ENCODE assay signal across 8 mouse cellular contexts in genomic region chr5:134675956-134676759, GRCm38 (mm10). TPM values are rescaled to one million over a fixed set of nuclear protein-coding genes. Genes with fewer than 3 reads are reported as not detected.
A peak's percentile ranks its signal among the peaks of the same experiment; 100 is the strongest.
DNase-seq lines count a peak whose midpoint lies in the region; ATAC-seq and TF ChIP-seq lines count a peak whose summit lies in the region.

No protein-coding gene starts in this region.

- ATAC-seq in hindbrain, embryonic 15.5 days (ENCODE audit: low FRiP score, low read depth) = peak; percentile 82

- peaks cover 37% of the 10 kb centered on the region for H3K4me1 ChIP-seq in hindbrain, embryonic 15.5 days (replicated peaks)

- H3K36me3 ChIP-seq in hindbrain, embryonic 15.5 days = peaks cover 15% of the 10 kb centered on the region

- H3K4me3 ChIP-seq in gastrocnemius, adult 2 months = peak overlapping the region; percentile 69
- H3K4me3 ChIP-seq in hindbrain, embryonic 15.5 days = peak overlapping the region; percentile 31

- intact Hi-C loops in gastrocnemius, adult 2 months (cut with DNase I) = no loop called here

- DNase-seq in Muller cell, postnatal 12 days (ENCODE audit: inconsistent ontology term) = peak; percentile 82
- peak; percentile 38 for DNase-seq in cerebellum, adult 9-10 months
- DNase-seq in gastrocnemius, adult 2 months = peak; percentile 86
- peak; percentile 28 to 33 for DNase-seq in layer of hippocampus, postnatal 14 days (ENCODE audit: low spot score in 2 of 2)
- DNase-seq in lung, postnatal 25 days (ENCODE audit: low spot score) = peak; percentile 94
- peak; percentile 68 for DNase-seq in ovary, postnatal 14 days (ENCODE audit: low spot score)
- DNase-seq in urinary bladder, adult 2 months (ENCODE audit: low spot score) = peak; percentile 45

- peak overlapping the region; percentile 30 for H3K9ac ChIP-seq in hindbrain, embryonic 15.5 days

- WGBS in hindbrain, embryonic 15.5 days = 2% methylated on average over 14 of the region's 14 CpGs

- no peak for TF ChIP-seq CTCF in gastrocnemius, adult 2 months (IDR thresholded peaks at IDR 0.05)

- no peaks in the 10 kb centered on the region for H3K9me3 ChIP-seq in hindbrain, embryonic 15.5 days

- peak overlapping the region; percentile 73 for H3K27ac ChIP-seq in gastrocnemius, adult 2 months
- peak overlapping the region; percentile 79 for H3K27ac ChIP-seq in hindbrain, embryonic 15.5 days (replicated peaks)

- H3K4me2 ChIP-seq in hindbrain, embryonic 15.5 days = peak overlapping the region; percentile 51

- no peaks in the 10 kb centered on the region for H3K27me3 ChIP-seq in hindbrain, embryonic 15.5 days

RNA-seq across cellular contexts. Expression of gene Limk1, which starts 12.2 kb away (rescaled TPM):
- total RNA-seq in gastrocnemius, adult 2 months (2021) = 1 to 10 TPM; 1.5 to 2.2 TPM
- 23.0 and 25.8 TPM in 2 replicates for polyA plus RNA-seq in hindbrain, embryonic 15.5 days (2015; fragmentation: Nextera tagmentation; extraction: Ambion mirVana)
- total RNA-seq in layer of hippocampus, postnatal 14 days (2021) = 10 to 100 TPM; 50.9 to 54.6 TPM
- polyA plus RNA-seq in urinary bladder, adult 2 months (2012; rRNA removed) = 10.6 and 12.6 TPM in 2 replicates

RNA-seq across cellular contexts. Expression of gene Eif4h, which starts 36.9 kb away (rescaled TPM):
- 100 to 1,000 TPM in 1 of 2 experiments, 10 to 100 TPM in 1; 92.2 to 105 TPM for total RNA-seq in gastrocnemius, adult 2 months (2021)
- 336 TPM in 2 replicates for polyA plus RNA-seq in hindbrain, embryonic 15.5 days (2015; fragmentation: Nextera tagmentation; extraction: Ambion mirVana)
- total RNA-seq in layer of hippocampus, postnatal 14 days (2021) = 100 to 1,000 TPM; 286 to 291 TPM
- 221 and 232 TPM in 2 replicates for polyA plus RNA-seq in urinary bladder, adult 2 months (2012; rRNA removed)

Comparison
In these comparisons a context has a peak if more than half of its experiments do, and no peak if none do; other contexts are left out.
1. Peak in every context shown above with its lines: DNase-seq, ATAC-seq, H3K4me3 ChIP-seq and H3K27ac ChIP-seq.
2. DNase-seq: peak in every context shown above with its lines; median percentile 94 in lung, postnatal 25 days; 86 in gastrocnemius, adult 2 months; 82 in Muller cell, postnatal 12 days; 68 in ovary, postnatal 14 days; 45 in urinary bladder, adult 2 months; 38 in cerebellum, adult 9-10 months; 30 in layer of hippocampus, postnatal 14 days.
3. RNA of gene Limk1, which starts 12.2 kb away (total RNA-seq): 50.9 to 54.6 TPM in layer of hippocampus, postnatal 14 days; 1.5 to 2.2 TPM in gastrocnemius, adult 2 months; every median in the first group is over 10 times any median in the second.